Mouse (Mus musculus): ENCODE results near the gene Fam107b.

DNA sequence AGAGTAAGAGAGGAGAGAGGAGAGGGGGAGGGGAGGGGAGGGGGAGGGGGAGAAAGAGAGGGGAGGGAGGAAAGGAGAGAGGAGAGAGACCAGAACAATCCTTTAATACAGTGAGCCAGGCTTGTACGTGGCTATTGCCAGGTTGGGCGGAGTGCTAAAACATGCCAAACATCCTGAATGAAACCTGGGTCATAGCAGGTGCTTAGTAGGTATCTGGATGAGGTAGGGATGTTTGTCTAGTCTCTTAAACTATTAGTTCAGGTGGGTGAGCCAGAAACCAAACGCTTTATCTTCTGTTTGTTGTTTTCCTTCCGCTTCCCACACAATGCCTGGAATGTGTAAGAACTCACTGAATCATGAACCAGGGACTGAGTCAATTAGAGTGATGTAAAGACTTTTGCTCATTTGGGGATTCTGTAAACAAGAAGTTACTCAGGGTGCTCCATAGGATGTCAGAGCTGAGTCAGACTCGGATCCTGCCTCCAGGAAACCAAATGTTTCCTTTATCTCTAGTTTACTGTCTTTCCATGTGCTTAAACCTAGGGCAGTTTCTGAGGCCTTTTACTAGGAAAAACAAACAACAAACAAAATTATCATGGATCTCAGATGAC, 89.1 kb downstream of the Fam107b start:
- TF ChIP-seq POLR2A (IDR thresholded peaks at IDR 0.05; ENCODE audit: insufficient read depth, low read depth, low read length) (no peak), CTCF (IDR thresholded peaks at IDR 0.05; ENCODE audit: insufficient read depth, low read depth, low read length) (no peak)
